Mouse (Mus musculus) lung, postnatal 14 days (tissue): ENCODE measurements around the gene Maml3.
A peak's percentile ranks its signal among the peaks of the same experiment; 100 is the strongest.

Experiments
- DNase-seq: peaks from one replicate; pipeline ENCODE4 v3.0.0; 2021

Gene Maml3

DNA sequence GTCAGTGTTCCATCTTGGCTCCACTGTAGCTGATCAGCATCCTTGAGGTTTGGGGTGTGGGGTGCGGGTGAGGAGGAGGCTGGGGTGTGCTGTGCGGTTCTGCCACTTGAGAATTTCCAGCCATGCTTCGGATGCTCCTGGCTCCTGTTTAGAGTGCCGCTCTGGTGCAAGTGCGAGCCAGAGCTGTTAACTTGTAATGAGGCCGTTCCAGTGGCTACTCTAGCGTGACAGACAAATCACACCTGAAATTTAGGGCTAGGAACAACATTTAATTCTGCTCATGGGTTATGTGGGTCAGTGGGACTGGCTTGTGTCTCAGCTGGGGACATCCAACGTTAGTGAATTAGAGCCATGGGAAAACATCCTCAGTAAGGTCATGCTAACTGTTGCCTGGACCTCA lies 454.9 kb downstream of the Maml3 start:
- DNase-seq: no peak

DNA sequence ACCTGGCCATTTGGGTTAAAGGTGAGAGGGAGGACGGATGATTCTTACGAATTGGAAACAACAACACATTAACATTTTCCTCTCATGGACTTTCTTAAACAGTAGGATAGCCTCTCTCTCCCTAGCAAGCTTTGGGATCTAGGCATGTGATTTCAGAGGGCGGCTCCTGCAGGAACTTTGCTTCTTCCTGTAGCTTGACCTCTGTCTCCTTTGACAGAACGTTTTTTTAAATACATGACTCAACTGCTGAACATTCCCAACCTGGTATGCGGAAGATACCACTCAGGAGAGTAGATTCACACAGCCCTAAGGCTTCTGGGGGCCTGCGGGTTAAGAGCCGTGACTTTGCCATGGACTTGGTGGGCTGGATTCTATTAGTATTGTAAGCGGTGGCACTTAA lies 455.4 kb downstream of the Maml3 start:
- DNase-seq: no peak

DNA sequence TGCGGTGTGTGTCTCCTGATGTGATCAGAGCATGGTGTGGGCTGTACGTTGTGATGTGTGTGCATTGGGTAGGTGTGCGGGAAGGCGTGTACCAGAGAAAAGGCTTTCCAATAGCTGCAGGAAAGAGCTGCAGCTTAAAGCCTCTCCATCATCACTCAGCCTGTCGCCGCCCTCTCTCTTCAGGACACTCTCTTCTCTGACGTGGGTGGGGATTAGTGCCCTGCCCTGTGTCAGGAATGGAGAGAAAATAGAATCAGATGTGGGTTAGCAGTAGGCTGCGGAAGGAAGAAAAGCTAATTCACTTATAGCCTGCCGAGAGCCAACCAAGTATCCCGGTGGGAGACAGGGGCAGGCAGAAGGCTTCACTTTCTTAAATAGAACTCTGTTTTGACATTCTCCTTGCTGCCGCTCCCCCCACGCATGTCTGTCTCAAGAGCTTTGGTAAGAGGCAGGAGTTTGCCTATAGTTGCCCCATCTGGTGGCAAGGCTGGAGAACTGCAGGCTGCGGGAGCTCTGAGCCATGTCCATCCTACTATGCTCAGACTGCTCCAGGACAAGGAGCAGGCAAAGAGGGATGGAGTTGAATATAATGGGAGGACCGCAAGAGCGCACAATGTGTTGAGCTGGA lies 456.7 kb downstream of the Maml3 start:
- DNase-seq: peak; percentile 85

DNA sequence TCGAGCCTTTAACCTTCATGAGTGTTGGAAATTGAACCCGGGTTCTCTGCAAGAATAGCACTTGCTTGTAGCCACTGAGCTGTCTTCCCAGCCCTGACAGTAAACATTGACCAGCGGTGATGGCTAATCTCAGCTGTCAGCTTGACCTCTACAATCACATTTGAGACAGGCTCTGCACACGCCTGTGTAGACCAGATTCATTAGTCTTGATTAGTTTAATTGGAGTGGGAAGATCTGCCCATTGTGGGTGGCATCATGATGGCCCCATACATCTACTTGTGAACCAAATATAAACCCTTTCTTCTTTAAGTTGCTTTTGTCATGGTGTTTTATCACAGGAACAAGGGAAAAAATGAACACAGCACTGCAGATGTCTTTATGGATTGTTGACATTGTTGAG lies 457.5 kb downstream of the Maml3 start:
- DNase-seq: no peak

DNA sequence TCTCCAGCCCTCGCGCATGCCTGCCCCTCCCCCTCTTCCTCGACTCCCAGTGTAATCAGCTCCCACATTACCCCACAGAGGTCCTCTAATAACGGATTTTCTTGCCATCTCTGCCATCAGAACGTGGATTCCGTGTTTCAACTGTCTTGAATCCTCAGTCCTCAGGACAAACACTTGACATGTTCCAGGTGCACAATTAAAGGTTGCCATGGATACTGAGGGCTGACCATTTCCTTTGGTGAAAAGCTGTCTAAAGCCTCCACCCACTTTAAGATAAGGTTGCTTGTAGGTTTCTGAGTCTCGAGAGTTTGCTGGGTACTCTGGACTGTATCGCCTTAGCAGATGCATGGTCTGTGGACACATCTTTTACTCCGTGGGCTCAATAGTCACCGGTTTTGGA lies 458.6 kb downstream of the Maml3 start:
- no peak for DNase-seq

DNA sequence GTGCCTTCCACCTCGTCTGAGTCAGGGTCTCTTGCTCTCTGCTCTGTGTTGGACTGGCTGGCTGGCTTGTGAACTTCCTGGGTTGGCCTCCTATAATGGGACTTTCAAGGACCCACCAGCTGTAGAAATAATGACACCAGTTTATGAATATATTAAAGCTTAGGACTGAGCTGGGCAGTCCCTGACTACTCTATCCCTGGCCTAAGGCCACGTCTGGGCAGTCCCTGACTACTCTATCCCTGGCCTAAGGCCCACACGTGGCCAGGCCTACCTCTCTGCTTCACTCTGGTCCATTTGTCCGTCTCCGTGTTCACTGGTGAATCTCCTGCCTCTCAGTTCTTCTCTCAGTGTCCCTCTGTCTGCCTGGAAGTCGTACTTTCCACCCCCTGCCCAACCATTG lies 459.4 kb downstream of the Maml3 start:
- DNase-seq: no peak

DNA sequence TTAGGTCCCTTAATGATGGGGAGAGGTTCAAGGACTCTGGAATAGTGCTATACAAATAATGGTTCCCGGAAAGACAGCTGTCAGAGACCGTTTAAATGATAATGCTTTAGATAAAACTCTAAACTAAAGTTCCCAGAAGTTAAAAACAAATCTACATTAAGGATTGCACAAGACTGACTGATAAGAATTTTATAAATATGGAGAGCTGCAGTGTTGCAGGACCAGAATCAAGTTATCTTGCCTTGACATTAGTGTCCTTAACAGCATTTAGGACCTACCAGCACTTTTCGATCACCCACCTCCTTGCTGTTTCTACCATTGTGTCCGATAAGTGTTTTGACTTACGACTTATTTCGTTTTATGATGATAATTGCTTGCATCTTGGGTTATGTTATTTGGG lies 466.6 kb downstream of the Maml3 start:
- no peak for DNase-seq

DNA sequence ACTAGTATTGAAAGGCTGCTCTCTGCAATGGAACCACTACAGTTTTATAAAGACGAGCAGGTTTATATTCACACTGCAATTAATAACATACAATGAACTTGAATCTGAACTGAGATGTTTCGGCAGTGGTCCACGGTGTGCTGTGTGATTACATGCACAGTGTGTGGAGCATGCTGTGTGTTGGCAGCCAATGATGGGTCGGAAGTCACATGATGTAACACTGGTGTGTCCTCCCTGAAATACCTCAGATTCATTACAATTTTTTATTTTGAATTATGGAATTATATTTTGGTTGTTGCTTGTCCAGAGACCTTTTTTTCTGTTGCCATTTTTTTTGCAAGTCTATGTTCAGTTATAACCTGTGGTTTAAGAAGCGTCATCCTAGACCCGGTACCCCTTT lies 467.6 kb downstream of the Maml3 start:
- no peak for DNase-seq

DNA sequence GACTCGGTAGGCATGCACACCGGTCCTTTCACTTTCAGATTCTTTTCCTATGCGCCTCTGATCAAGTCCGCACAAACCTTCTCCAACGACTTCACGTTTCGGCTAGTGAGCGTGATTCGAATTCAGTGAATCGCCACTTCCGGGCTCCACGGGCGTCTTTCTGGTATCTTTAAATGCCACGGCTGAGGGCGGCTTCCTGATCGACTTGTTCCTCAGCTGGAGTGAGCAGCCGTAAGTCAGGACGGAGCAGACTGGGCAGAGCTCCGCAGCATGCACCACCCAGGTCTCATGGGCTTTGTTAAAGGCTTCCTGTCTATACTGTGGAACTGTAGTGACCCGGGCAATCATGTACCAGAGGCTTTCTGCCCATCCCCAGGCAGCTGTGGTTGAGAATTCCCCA lies 468.2 kb downstream of the Maml3 start:
- peak; percentile 42 for DNase-seq

DNA sequence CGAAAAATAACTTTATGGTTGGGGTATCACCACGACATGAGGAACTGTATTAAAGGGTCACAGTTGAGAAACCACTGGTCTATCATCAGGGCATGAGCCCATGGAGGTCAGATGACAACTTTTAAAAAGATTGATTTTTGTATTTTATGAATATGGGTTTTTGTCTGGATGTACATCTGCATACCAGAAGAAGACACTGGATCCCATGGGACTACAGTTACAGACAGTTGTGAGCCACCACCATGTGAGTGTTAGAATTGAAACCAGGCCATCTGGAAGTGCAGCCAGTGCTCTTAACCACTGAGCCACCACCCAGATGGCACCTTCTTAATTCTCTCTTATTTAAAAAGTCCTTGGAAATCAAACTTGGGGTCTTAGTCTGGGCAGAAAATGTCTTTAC lies 468.9 kb downstream of the Maml3 start:
- no peak for DNase-seq
